Mouse (Mus musculus) heart, postnatal 25 days (tissue): Measurements from ENCODE around the gene Ttll10. TPM values are rescaled to one million over a fixed set of nuclear protein-coding genes. Genes with fewer than 3 reads are reported as not detected.

Experiments used
- microRNA-seq: library from miRNA; unstranded; fragments of <30 nt; microRNA quantifications from one replicate; pipeline ENCODE4 v1.2.0, GENCODE M21; 2022
- total RNA-seq, 2 experiments: library from RNA; stranded (reverse); gene quantifications; 2 replicates each; pipeline ENCODE4 v1.2.3; 2021

Ttll10 gene
- total RNA-seq, 2 experiments from 2014 or later = not detected

Small RNA genes lying within 50 kb of the gene (microRNA-seq; reads per million reads assigned to microRNA genes)
- gene Mir200a = 1.4 reads per million
- 12.2 reads per million, percentile 28 among the genes with 10 or more reads in this experiment for gene Mir200b
- 20.3 reads per million, percentile 36 among the genes with 10 or more reads in this experiment for gene Mir429

Other genes with a start within 250 kb of the Ttll10 start
- gene Ccnl2, start 246.9 kb downstream of the Ttll10 start, total RNA-seq = 10 to 100 TPM; 35.6 to 37.8 TPM
- 100 to 1,000 TPM; 108 to 109 TPM for gene Aurkaip1, start 228.1 kb downstream of the Ttll10 start, total RNA-seq
- 10 to 100 TPM; 30.5 to 33.0 TPM for gene Mxra8, start 219.7 kb downstream of the Ttll10 start, total RNA-seq
- 10 to 100 TPM; 43.3 to 44.3 TPM for gene Dvl1, start 212.0 kb downstream of the Ttll10 start, total RNA-seq
- gene Tas1r3, start 196.1 kb downstream of the Ttll10 start, total RNA-seq = under 1 TPM; 0.14 to 0.26 TPM
- gene Cptp, start 190.0 kb downstream of the Ttll10 start, total RNA-seq = 10 to 100 TPM in 1 of 2 experiments, 1 to 10 TPM in 1; 8.1 to 10.5 TPM
- 10 to 100 TPM; 15.9 to 17.5 TPM for gene Ints11, start 189.9 kb downstream of the Ttll10 start, total RNA-seq
- gene Pusl1, start 167.6 kb downstream of the Ttll10 start, total RNA-seq = 10 to 100 TPM; 12.8 to 13.8 TPM
- 10 to 100 TPM; 11.7 to 18.0 TPM for gene Acap3, start 167.6 kb downstream of the Ttll10 start, total RNA-seq
- gene Ube2j2, start 115.6 kb downstream of the Ttll10 start, total RNA-seq = 10 to 100 TPM; 50.7 to 60.2 TPM
- gene C1qtnf12, start 97.1 kb downstream of the Ttll10 start, total RNA-seq = 10 to 100 TPM; 13.3 to 14.6 TPM
- 1 to 10 TPM; 2.4 to 2.7 TPM for gene B3galt6, start 66.8 kb downstream of the Ttll10 start, total RNA-seq
- 10 to 100 TPM; 77.3 to 81.8 TPM for gene Sdf4, start 66.5 kb downstream of the Ttll10 start, total RNA-seq
- gene Tnfrsf4, start 45.6 kb downstream of the Ttll10 start, total RNA-seq = under 1 TPM in 1 of 2 experiments, not detected in 1; 0.23 TPM
- under 1 TPM in 1 of 2 experiments, not detected in 1; 0.34 TPM for gene Tnfrsf18, start 33.2 kb downstream of the Ttll10 start, total RNA-seq
- gene 9430015G10Rik, start 50.6 kb upstream of the Ttll10 start, total RNA-seq = 1 to 10 TPM; 3.3 to 3.6 TPM
- under 1 TPM in 1 of 2 experiments, not detected in 1; 0.10 TPM for gene Rnf223, start 71.1 kb upstream of the Ttll10 start, total RNA-seq
- 10 to 100 TPM; 35.3 to 40.4 TPM for gene Agrn, start 138.1 kb upstream of the Ttll10 start, total RNA-seq
- gene Isg15, start 141.4 kb upstream of the Ttll10 start, total RNA-seq = 1 to 10 TPM; 3.2 to 4.5 TPM
- 1 to 10 TPM; 6.3 to 6.9 TPM for gene AW011738, start 143.9 kb upstream of the Ttll10 start, total RNA-seq
- gene Perm1, start 156.5 kb upstream of the Ttll10 start, total RNA-seq = 100 to 1,000 TPM; 227 to 246 TPM
- gene Plekhn1, start 175.4 kb upstream of the Ttll10 start, total RNA-seq = 10 to 100 TPM; 10.5 to 10.6 TPM
- gene Noc2l, start 176.6 kb upstream of the Ttll10 start, total RNA-seq = 10 to 100 TPM; 22.6 to 22.9 TPM
- not detected for gene Samd11, start 196.2 kb upstream of the Ttll10 start, total RNA-seq